Mouse (Mus musculus) stomach, embryonic 16.5 days (tissue): ENCODE results near the gene Fndc11. TPM values are rescaled to one million over a fixed set of nuclear protein-coding genes. Genes with fewer than 3 reads are reported as not detected.

Experiments used
- ATAC-seq: fragments of 200-750 bp; cut with Nextera tagmentation; 2 replicates; pipeline ENCODE4 v1.8.0; 2017; ENCODE audit warnings: moderate number of reproducible peaks, moderate TSS enrichment; ENCODE audit not compliant: insufficient read depth, low FRiP score
- H3K27ac ChIP-seq: fragments of 300-500 bp; sonication (generic); 2 replicates; pipeline ENCODE4 v1.5.1; 2014; ENCODE audit warnings: low read length
- H3K27me3 ChIP-seq: fragments of 300-500 bp; sonication (generic); 2 replicates; pipeline ENCODE4 v1.6.1; 2014; ENCODE audit warnings: low read length, control low read depth, mixed read lengths; ENCODE audit not compliant: control insufficient read depth, insufficient read depth
- H3K36me3 ChIP-seq: fragments of 300-500 bp; sonication (generic); 2 replicates; pipeline ENCODE4 v1.6.1; 2014; ENCODE audit warnings: low read length; ENCODE audit not compliant: control insufficient read depth, insufficient read depth
- H3K4me1 ChIP-seq: fragments of 300-500 bp; sonication (generic); 2 replicates; pipeline ENCODE4 v1.6.1; 2014; ENCODE audit warnings: low read length, control low read depth, mixed read lengths; ENCODE audit not compliant: control insufficient read depth, insufficient read depth
- H3K4me2 ChIP-seq: fragments of 300-500 bp; sonication (generic); 2 replicates; pipeline ENCODE4 v1.6.1; 2014; ENCODE audit warnings: low read depth, low read length, mixed read lengths
- H3K4me3 ChIP-seq: fragments of 300-500 bp; sonication (generic); replicated peaks from 2 replicates; pipeline ENCODE4 v1.5.1; 2014; ENCODE audit warnings: mild to moderate bottlenecking, low read length
- H3K9ac ChIP-seq: fragments of 300-500 bp; sonication (generic); 2 replicates; pipeline ENCODE4 v1.6.1; 2014; ENCODE audit warnings: low read length
- H3K9me3 ChIP-seq: fragments of 300-500 bp; sonication (generic); replicated peaks from 2 replicates; pipeline ENCODE4 v1.6.1; 2016; ENCODE audit warnings: low read length, control low read depth; ENCODE audit not compliant: control insufficient read depth
- WGBS: fragments of 180-500 bp; shearing (Covaris S2); extraction: QIAGEN DNeasy Blood & Tissue Kit; methylation state at CpG from one replicate; pipeline ENCODE4 v1.1.7; 2014; 5-methylcytosine and 5-hydroxymethylcytosine counted together
- polyA plus RNA-seq: library from polyadenylated mRNA; unstranded; fragments of >200 nt; fragmentation: Nextera tagmentation; extraction: Ambion mirVana; gene quantifications from 2 replicates; pipeline ENCODE4 v1.2.1, GENCODE M21; 2015

The Fndc11 gene
- polyA plus RNA-seq, 1 experiment from 2014 or later = 0.23 TPM

DNA sequence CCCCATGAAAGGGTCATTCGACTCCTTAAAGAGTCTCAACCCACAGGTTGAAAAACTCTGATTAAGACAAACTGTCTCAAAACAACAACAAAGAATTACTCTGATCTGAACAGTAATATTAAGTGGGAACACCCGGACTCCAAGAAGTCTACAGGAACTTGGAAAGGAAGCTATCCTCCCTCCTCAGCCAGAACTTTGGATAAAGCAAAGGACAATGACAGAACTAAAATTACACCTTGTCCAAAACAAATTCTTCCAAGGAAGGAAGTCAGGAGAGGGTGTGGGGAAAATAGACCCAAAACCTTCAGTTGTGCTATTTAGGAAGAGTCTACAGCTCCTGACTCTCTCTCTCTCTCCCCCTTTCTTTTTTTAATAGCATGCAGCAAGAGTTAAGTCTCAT lies 52.3 kb downstream of the Fndc11 start:
- no peak overlapping the region for H3K4me3 ChIP-seq

More for the DNA sequence above, 52.3 kb downstream of the Fndc11 start:
- no peak overlapping the region for H3K4me2 ChIP-seq
- H3K27ac ChIP-seq = no peak overlapping the region
- WGBS = 83% methylated on average over 2 of the region's 2 CpGs
- no peak for ATAC-seq
- H3K4me1 ChIP-seq = no peaks in the 10 kb centered on the region
- H3K9me3 ChIP-seq = no peaks in the 10 kb centered on the region
- no peak overlapping the region for H3K9ac ChIP-seq
- no peaks in the 10 kb centered on the region for H3K27me3 ChIP-seq
- H3K36me3 ChIP-seq = 0 out of 2 replicates have a peak, but pooled peaks cover 3% of the 10 kb centered on the region

Other genes starting within 250 kb of the Fndc11 start
- gene Col20a1, start 233.5 kb upstream of the Fndc11 start, polyA plus RNA-seq = 0.94 TPM in 2 replicates
- 0.81 and 1.2 TPM in 2 replicates for gene Chrna4, start 176.5 kb upstream of the Fndc11 start, polyA plus RNA-seq
- 1.1 TPM in 2 replicates for gene Kcnq2, start 84.7 kb upstream of the Fndc11 start, polyA plus RNA-seq
- gene Eef1a2, start 63.0 kb upstream of the Fndc11 start, polyA plus RNA-seq = 0.10 and 0.17 TPM in 2 replicates
- 220 and 249 TPM in 2 replicates for gene Ppdpf, start 32.8 kb upstream of the Fndc11 start, polyA plus RNA-seq
- 0.56 and 0.70 TPM in 2 replicates for gene Ptk6, start 17.2 kb upstream of the Fndc11 start, polyA plus RNA-seq
- gene Srms, start 6.8 kb upstream of the Fndc11 start, polyA plus RNA-seq = 0.19 and 0.40 TPM in 2 replicates
- gene Helz2, start 22.0 kb downstream of the Fndc11 start, polyA plus RNA-seq = 1.9 and 2.8 TPM in 2 replicates
- 11.8 and 12.5 TPM in 2 replicates for gene Gmeb2, start 68.0 kb downstream of the Fndc11 start, polyA plus RNA-seq
- gene Stmn3, start 94.5 kb downstream of the Fndc11 start, polyA plus RNA-seq = 34.0 and 37.1 TPM in 2 replicates
- 33.8 and 39.0 TPM in 2 replicates for gene Rtel1, start 99.7 kb downstream of the Fndc11 start, polyA plus RNA-seq
- 34.5 and 35.6 TPM in 2 replicates for gene Zgpat, start 144.9 kb downstream of the Fndc11 start, polyA plus RNA-seq
- gene Arfrp1, start 145.4 kb downstream of the Fndc11 start, polyA plus RNA-seq = 53.7 and 59.5 TPM in 2 replicates
- 17.8 and 19.9 TPM in 2 replicates for gene Lime1, start 160.1 kb downstream of the Fndc11 start, polyA plus RNA-seq
- gene Zbtb46, start 239.4 kb downstream of the Fndc11 start, polyA plus RNA-seq = 7.9 and 9.7 TPM in 2 replicates